Mouse (Mus musculus): ENCODE measurements around the gene Slc11a2.
"Not testable (repeated sequence)": the region's sequence is repeated elsewhere in the genome, so short reads cannot be mapped to it uniquely, and the experiment has no call there.

Slc11a2 gene

DNA sequence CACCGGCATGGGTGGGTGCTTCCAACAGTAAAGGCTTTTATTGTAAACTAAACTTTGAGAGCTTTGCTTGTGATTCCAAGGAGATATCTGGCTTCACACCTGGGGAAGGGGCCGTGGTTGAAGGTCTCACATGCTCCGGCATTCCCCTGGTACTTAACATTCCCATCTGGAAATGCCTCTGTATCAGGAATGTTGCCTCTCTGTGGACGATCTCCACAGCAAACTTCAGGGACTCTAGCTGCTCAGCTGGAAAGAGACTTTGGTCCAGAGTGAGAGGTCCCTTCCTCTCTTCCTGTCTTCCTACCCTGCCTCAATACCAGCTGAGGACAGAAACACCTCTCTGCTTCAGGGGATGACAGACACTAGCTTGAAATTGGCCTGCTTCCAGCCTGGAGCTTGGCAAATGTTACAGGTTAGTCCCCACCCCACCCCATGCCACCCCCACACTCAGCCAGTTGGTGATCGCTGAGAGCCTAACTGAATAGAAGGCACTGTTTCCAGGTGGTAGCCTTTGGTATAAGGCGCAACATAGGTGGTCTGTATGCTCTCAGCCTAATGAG, 73.3 kb downstream of the Slc11a2 start:
- no peak for DNase-seq (ENCODE audit: low read depth)

DNA sequence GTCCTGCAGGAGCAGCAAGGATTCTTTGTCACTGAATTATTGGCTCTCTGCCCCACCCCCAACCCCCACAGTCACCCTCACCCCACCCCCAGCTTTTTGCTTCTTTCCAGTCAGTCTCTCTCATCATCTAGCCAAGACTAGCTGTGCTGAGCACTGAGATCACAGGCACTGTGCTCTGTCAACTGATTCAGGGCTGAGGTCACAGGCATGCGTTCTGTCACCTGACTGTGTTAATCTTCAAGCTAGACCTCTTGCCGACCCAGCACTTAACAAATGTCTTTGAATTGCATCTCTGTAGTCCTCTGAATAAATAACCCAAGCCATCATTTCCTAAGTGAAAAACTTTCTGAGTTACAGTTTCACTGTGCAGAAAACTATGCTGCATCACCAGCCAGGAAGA, 75.4 kb downstream of the Slc11a2 start:
- DNase-seq (ENCODE audit: low read depth): no peak

DNA sequence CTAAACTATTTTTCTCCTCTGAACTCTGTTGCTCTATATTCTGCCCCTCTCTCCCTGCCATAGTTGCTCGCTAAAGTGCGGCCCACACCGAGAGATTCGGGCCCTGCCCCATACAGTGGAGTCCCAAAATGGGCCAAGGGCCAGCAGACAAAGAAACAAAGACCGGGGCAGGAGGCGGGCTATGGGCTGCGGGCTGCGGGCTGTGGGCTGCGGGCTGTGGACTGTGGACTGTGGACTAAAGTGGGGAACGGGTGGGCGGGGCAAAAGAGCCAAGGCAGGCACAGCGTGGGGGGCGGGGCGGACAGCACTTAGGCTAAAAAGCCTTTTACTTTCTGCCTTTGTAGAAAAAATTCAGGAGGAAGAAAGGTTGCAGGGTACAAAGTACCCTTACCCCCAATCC, 78.1 kb downstream of the Slc11a2 start:
- DNase-seq (ENCODE audit: low read depth): no peak

DNA sequence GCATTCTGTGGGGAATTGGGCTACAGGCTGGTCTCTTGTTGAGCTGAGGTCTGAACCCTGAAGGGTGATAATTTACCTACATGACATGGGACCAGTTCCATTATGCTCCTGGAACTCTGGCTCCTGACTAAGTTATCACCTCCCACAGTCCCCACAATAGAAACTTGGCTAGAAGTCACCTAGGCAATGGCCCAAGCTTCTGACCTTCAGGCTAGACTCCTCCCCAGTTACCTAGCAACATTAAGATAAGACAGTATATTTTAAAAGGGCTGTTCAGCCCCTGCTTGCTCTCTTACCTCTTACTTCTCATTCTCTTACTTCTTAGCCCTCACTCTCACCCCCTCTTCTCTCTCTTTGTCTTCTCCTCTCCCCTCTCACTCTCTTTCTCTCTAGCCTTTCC, 79.4 kb downstream of the Slc11a2 start:
- DNase-seq (ENCODE audit: low read depth): no peak

DNA sequence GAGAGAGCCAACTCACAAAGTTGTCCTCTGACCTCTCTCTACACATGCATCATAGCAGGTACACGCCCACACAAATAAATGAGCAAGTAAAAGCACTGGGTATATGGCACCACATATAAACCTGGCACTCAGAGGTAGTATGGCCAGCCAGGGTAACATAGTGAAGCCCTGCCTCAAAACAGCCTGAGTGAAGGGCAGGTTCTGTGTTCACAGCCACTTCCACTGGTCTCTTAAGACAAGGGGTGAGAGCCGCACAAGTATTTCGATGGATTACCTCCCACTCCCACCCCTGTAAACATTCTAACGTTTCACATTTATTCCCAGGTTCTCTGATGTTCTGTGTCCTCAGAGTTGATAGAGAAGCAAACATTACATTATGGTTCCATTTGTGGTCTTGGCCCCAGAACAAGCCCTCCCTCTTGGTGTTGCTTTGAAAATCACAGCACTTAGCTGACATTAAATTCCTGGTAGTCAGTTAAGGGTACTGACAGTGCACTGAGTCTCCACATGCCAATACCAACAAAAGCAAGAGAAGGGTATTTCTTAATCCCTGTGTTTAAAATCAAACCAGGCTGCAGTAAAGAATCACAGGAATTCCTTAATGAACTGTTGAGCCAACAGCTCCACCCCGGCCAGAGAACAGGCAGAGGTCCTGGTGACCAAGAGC, 83.4 kb downstream of the Slc11a2 start:
- not testable (repeated sequence) for DNase-seq (ENCODE audit: low read depth)
